Mouse (Mus musculus): ENCODE measurements around the gene Cxadr. TPM values are rescaled to one million over a fixed set of nuclear protein-coding genes. Genes with fewer than 3 reads are reported as not detected.
"Not testable (repeated sequence)": the region's sequence is repeated elsewhere in the genome, so short reads cannot be mapped to it uniquely, and the experiment has no call there.

Cxadr gene
- polyA plus RNA-seq, 1 experiment from 2014 or later: 14.4 TPM

- not testable (repeated sequence) for H3K27me3 ChIP-seq (replicated peaks; ENCODE audit: control insufficient read depth, insufficient read depth, low read length); H3K4me3 ChIP-seq (ENCODE audit: low read depth, low read length); H3K9ac ChIP-seq (ENCODE audit: low read depth, low read length); H3K4me2 ChIP-seq (ENCODE audit: low read depth, low read length); H3K9me3 ChIP-seq (ENCODE audit: control insufficient read depth, low read length); ATAC-seq (ENCODE audit: low read depth); H3K4me1 ChIP-seq (ENCODE audit: control insufficient read depth, insufficient read depth, low read length); DNase-seq (ENCODE audit: low spot score); H3K27ac ChIP-seq (replicated peaks; ENCODE audit: low read depth, low read length)
- peaks cover 72% of the 10 kb centered on the region for H3K36me3 ChIP-seq (ENCODE audit: control insufficient read depth, insufficient read depth, low read length)
- 94% methylated on average over 7 of the region's 9 CpGs for WGBS
These were observed 63.3 kb downstream of the Cxadr start for GRCm38 (mm10) chr16:78364554-78364953.

- WGBS: 73% methylated on average over 7 of the region's 7 CpGs
- Histone ChIP-seq H3K4me2 (ENCODE audit: low read depth, low read length) (no peak overlapping the region), H3K9me3 (ENCODE audit: control insufficient read depth, low read length) (no peaks in the 10 kb centered on the region), H3K9ac (ENCODE audit: low read depth, low read length) (no peak overlapping the region), H3K4me3 (ENCODE audit: low read depth, low read length) (no peak overlapping the region), H3K27me3 (replicated peaks; ENCODE audit: control insufficient read depth, insufficient read depth, low read length) (no peaks in the 10 kb centered on the region), H3K27ac (replicated peaks; ENCODE audit: low read depth, low read length) (no peak overlapping the region), H3K4me1 (ENCODE audit: control insufficient read depth, insufficient read depth, low read length) (peaks cover 14% of the 10 kb centered on the region), H3K36me3 (ENCODE audit: control insufficient read depth, insufficient read depth, low read length) (peaks cover 44% of the 10 kb centered on the region)
- DNase-seq (ENCODE audit: low spot score): no peak
- no peak for ATAC-seq (ENCODE audit: low read depth)
These were observed 70.3 kb downstream of the Cxadr start for GRCm38 (mm10) chr16:78371491-78372046.

GRCm38 (mm10) chr16:78372786-78373185, 71.5 kb downstream of the Cxadr start:
- H3K36me3 ChIP-seq (ENCODE audit: control insufficient read depth, insufficient read depth, low read length): peaks cover 38% of the 10 kb centered on the region
- DNase-seq (ENCODE audit: low spot score) (no peak), ATAC-seq (ENCODE audit: low read depth) (no peak)
- WGBS: 91% methylated on average over 5 of the region's 5 CpGs
- no peak overlapping the region for H3K4me3 ChIP-seq (ENCODE audit: low read depth, low read length)
- H3K4me2 ChIP-seq (ENCODE audit: low read depth, low read length): no peak overlapping the region
- H3K9ac ChIP-seq (ENCODE audit: low read depth, low read length): no peak overlapping the region
- no peak overlapping the region for H3K27ac ChIP-seq (replicated peaks; ENCODE audit: low read depth, low read length)
- peaks cover 14% of the 10 kb centered on the region for H3K4me1 ChIP-seq (ENCODE audit: control insufficient read depth, insufficient read depth, low read length)
- no peaks in the 10 kb centered on the region for H3K9me3 ChIP-seq (ENCODE audit: control insufficient read depth, low read length)
- no peaks in the 10 kb centered on the region for H3K27me3 ChIP-seq (replicated peaks; ENCODE audit: control insufficient read depth, insufficient read depth, low read length)

GRCm38 (mm10) chr16:78373743-78374142, 72.5 kb downstream of the Cxadr start:
- H3K36me3 ChIP-seq (ENCODE audit: control insufficient read depth, insufficient read depth, low read length): peaks cover 29% of the 10 kb centered on the region
- no peak overlapping the region for H3K9ac ChIP-seq (ENCODE audit: low read depth, low read length)
- no peak for ATAC-seq (ENCODE audit: low read depth)
- H3K9me3 ChIP-seq (ENCODE audit: control insufficient read depth, low read length): no peaks in the 10 kb centered on the region
- no peak for DNase-seq (ENCODE audit: low spot score)
- WGBS: 67% methylated on average over 8 of the region's 8 CpGs
- H3K4me3 ChIP-seq (ENCODE audit: low read depth, low read length): no peak overlapping the region
- no peak overlapping the region for H3K27ac ChIP-seq (replicated peaks; ENCODE audit: low read depth, low read length)
- H3K4me2 ChIP-seq (ENCODE audit: low read depth, low read length): no peak overlapping the region
- no peaks in the 10 kb centered on the region for H3K27me3 ChIP-seq (replicated peaks; ENCODE audit: control insufficient read depth, insufficient read depth, low read length)
- H3K4me1 ChIP-seq (ENCODE audit: control insufficient read depth, insufficient read depth, low read length): peaks cover 14% of the 10 kb centered on the region

- no peaks in the 10 kb centered on the region for H3K9me3 ChIP-seq (ENCODE audit: control insufficient read depth, low read length)
- 38% methylated on average over 10 of the region's 10 CpGs for WGBS
- H3K4me3 ChIP-seq (ENCODE audit: low read depth, low read length): peak overlapping the region; percentile 90
- peaks cover 19% of the 10 kb centered on the region for H3K36me3 ChIP-seq (ENCODE audit: control insufficient read depth, insufficient read depth, low read length)
- H3K4me2 ChIP-seq (ENCODE audit: low read depth, low read length): peak overlapping the region; percentile 59
- no peak for ATAC-seq (ENCODE audit: low read depth)
- no peaks in the 10 kb centered on the region for H3K27me3 ChIP-seq (replicated peaks; ENCODE audit: control insufficient read depth, insufficient read depth, low read length)
- peak; percentile 37 for DNase-seq (ENCODE audit: low spot score)
- H3K9ac ChIP-seq (ENCODE audit: low read depth, low read length): peak overlapping the region; percentile 98
- H3K27ac ChIP-seq (replicated peaks; ENCODE audit: low read depth, low read length): peak overlapping the region; percentile 80; the same call in 1 of the 2 replicates
- H3K4me1 ChIP-seq (ENCODE audit: control insufficient read depth, insufficient read depth, low read length): peaks cover 14% of the 10 kb centered on the region
These were observed 73.9 kb downstream of the Cxadr start for GRCm38 (mm10) chr16:78375222-78375621.

GRCm38 (mm10) chr16:78375821-78376691, 74.8 kb downstream of the Cxadr start:
- peak overlapping the region; percentile 90 for H3K4me3 ChIP-seq (ENCODE audit: low read depth, low read length)
- WGBS: 1% methylated on average over 10 of the region's 100 CpGs
- peak; percentile 64 for ATAC-seq (ENCODE audit: low read depth)

GRCm38 (mm10) chr16:78376745-78377570, 75.7 kb downstream of the Cxadr start, which contains the start of gene Btg3:
Gene Btg3, minus strand, starts transcription at chr16:78377192.
- Histone ChIP-seq H3K9me3 (ENCODE audit: control insufficient read depth, low read length) (no peaks in the 10 kb centered on the region), H3K36me3 (ENCODE audit: control insufficient read depth, insufficient read depth, low read length) (peaks cover 11% of the 10 kb centered on the region), H3K4me1 (ENCODE audit: control insufficient read depth, insufficient read depth, low read length) (peaks cover 14% of the 10 kb centered on the region), H3K27ac (replicated peaks; ENCODE audit: low read depth, low read length) (peak within 1 kb of the TSS; percentile 80), H3K27me3 (replicated peaks; ENCODE audit: control insufficient read depth, insufficient read depth, low read length) (no peaks in the 10 kb centered on the region), H3K9ac (ENCODE audit: low read depth, low read length) (peak within 1 kb of the TSS; percentile 98), H3K4me2 (ENCODE audit: low read depth, low read length) (peak within 1 kb of the TSS; percentile 59), H3K4me3 (ENCODE audit: low read depth, low read length) (peak within 1 kb of the TSS; percentile 90)
- 5% methylated on average over 20 of the region's 57 CpGs for WGBS
- peak; percentile 97 for ATAC-seq (ENCODE audit: low read depth)
- DNase-seq (ENCODE audit: low spot score): peak; percentile 97

More at GRCm38 (mm10) chr16:78375821-78376691, 74.8 kb downstream of the Cxadr start:
- Histone ChIP-seq H3K4me1 (ENCODE audit: control insufficient read depth, insufficient read depth, low read length) (peaks cover 14% of the 10 kb centered on the region), H3K4me2 (ENCODE audit: low read depth, low read length) (peak overlapping the region; percentile 59), H3K36me3 (ENCODE audit: control insufficient read depth, insufficient read depth, low read length) (peaks cover 13% of the 10 kb centered on the region), H3K9ac (ENCODE audit: low read depth, low read length) (peak overlapping the region; percentile 98), H3K27me3 (replicated peaks; ENCODE audit: control insufficient read depth, insufficient read depth, low read length) (no peaks in the 10 kb centered on the region), H3K27ac (replicated peaks; ENCODE audit: low read depth, low read length) (peak overlapping the region; percentile 80), H3K9me3 (ENCODE audit: control insufficient read depth, low read length) (no peaks in the 10 kb centered on the region)
- peak; percentile 85 for DNase-seq (ENCODE audit: low spot score)

GRCm38 (mm10) chr16:78378493-78378892, 77.2 kb downstream of the Cxadr start:
- Histone ChIP-seq H3K9me3 (ENCODE audit: control insufficient read depth, low read length) (no peaks in the 10 kb centered on the region), H3K36me3 (ENCODE audit: control insufficient read depth, insufficient read depth, low read length) (no peaks in the 10 kb centered on the region), H3K4me1 (ENCODE audit: control insufficient read depth, insufficient read depth, low read length) (peaks cover 14% of the 10 kb centered on the region), H3K4me3 (ENCODE audit: low read depth, low read length) (no peak overlapping the region), H3K9ac (ENCODE audit: low read depth, low read length) (no peak overlapping the region), H3K27me3 (replicated peaks; ENCODE audit: control insufficient read depth, insufficient read depth, low read length) (no peaks in the 10 kb centered on the region), H3K4me2 (ENCODE audit: low read depth, low read length) (no peak overlapping the region), H3K27ac (replicated peaks; ENCODE audit: low read depth, low read length) (no peak overlapping the region)
- no peak for ATAC-seq (ENCODE audit: low read depth)
- WGBS: 84% methylated on average over 5 of the region's 5 CpGs
- DNase-seq (ENCODE audit: low spot score): no peak

All from embryonic facial prominence, embryonic 14.5 days (tissue).